Mouse (Mus musculus) embryonic fibroblast, embryonic 13.5 days (primary cell): ENCODE data around the gene Scp2. TPM values are rescaled to one million over a fixed set of nuclear protein-coding genes. Genes with fewer than 3 reads are reported as not detected.
A peak's percentile ranks its signal among the peaks of the same experiment; 100 is the strongest.

Experiments used
- H3K27ac ChIP-seq: 2 replicates; pipeline ENCODE4 v1.5.1; 2012; ENCODE audit warnings: low read length, control low read depth, inconsistent platforms; ENCODE audit not compliant: insufficient read depth
- H3K4me1 ChIP-seq: 2 replicates; pipeline ENCODE4 v1.6.1; 2011; ENCODE audit warnings: low read length; ENCODE audit not compliant: control insufficient read depth, insufficient read depth
- H3K4me3 ChIP-seq: 2 replicates; pipeline ENCODE4 v1.5.1; 2011; ENCODE audit warnings: mild to moderate bottlenecking, control low read depth, low read length; ENCODE audit not compliant: insufficient read depth
- CTCF ChIP-seq: IDR thresholded peaks from 2 replicates; pipeline ENCODE4 v1.5.1; 2011; ENCODE audit warnings: mild to moderate bottlenecking, control low read depth, low read length, moderate library complexity, borderline replicate concordance; ENCODE audit not compliant: insufficient read depth
- POLR2A ChIP-seq: IDR thresholded peaks from 2 replicates; pipeline ENCODE4 v1.6.1; 2011; ENCODE audit warnings: low read depth, mild to moderate bottlenecking, control low read depth, low read length, moderate library complexity
- polyA plus RNA-seq: library from polyadenylated mRNA; stranded (reverse); fragments of >200 nt; gene quantifications from 2 replicates; pipeline ENCODE4 v1.2.4, GENCODE M21; 2011; ENCODE audit warnings: low read depth; ENCODE audit not compliant: missing spikeins, insufficient read length

The Scp2 gene
- polyA plus RNA-seq, 1 experiment: 118 TPM

DNA sequence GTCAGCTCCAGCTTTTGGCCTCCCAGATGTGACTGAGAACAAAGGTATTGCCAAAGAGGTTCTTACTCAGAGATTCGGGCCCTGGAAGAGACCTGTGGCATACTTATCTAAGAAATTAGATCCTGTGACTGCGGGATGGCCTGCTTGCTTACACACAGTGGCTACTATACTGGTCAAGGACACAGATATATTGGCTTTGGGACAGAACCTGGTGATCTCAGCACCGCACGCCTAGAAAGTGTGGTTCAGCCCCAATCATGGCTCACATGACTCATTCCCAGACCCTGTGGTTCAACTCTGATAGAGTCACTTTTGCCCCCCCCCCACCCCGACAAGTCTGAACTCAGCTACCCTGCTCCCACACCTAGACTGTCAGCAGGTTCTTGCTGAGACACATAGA, 7.9 kb downstream of the Scp2 start:
- H3K27ac ChIP-seq: no peak overlapping the region
- H3K4me3 ChIP-seq: no peak overlapping the region
- TF ChIP-seq POLR2A (no peak), CTCF (no peak)
- H3K4me1 ChIP-seq: no peaks in the 10 kb centered on the region

DNA sequence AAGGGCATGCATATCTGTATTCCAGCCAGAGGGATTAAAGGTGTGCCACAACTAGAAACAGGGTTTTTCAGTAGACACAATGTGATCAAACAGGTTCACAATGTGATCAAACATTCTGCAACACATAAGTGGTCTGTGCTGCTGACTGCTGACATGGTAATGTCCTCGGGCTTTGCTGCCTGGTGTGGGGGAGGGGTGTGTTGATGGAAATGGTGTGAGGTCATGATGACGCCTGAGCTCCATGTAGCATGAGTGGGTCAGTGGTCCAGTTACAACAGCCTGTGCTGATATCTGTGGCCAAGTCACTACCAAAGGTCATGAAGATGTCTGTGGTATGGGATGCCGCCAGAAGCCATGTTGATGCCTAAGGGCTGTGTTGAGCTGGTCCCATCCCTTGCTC, 14.3 kb downstream of the Scp2 start:
- TF ChIP-seq CTCF (no peak), POLR2A (no peak)
- Histone ChIP-seq H3K27ac (no peak overlapping the region), H3K4me1 (no peaks in the 10 kb centered on the region), H3K4me3 (no peak overlapping the region)

DNA sequence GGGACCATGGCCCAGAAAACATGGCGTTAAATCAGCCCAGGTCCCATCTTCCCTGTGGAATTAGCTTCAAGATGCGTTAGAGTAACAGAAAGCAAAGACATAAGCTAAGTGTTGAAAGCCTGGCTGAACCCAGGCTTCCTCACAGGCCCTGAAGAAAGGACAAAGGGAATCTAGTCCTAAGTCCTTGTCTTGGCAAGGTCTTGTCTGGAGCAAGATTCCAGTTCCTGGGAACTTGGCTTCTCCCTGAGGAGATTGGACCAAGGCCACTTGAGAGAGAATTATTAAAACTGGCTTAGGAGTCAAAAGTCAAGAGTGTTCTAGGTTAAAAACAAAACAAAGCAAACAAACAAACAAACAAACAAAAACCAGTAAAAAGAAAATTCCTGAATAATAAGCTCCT, 16.5 kb downstream of the Scp2 start:
- Histone ChIP-seq H3K4me3 (no peak overlapping the region), H3K4me1 (no peaks in the 10 kb centered on the region), H3K27ac (no peak overlapping the region)
- no peak for TF ChIP-seq CTCF
- no peak for TF ChIP-seq POLR2A

DNA sequence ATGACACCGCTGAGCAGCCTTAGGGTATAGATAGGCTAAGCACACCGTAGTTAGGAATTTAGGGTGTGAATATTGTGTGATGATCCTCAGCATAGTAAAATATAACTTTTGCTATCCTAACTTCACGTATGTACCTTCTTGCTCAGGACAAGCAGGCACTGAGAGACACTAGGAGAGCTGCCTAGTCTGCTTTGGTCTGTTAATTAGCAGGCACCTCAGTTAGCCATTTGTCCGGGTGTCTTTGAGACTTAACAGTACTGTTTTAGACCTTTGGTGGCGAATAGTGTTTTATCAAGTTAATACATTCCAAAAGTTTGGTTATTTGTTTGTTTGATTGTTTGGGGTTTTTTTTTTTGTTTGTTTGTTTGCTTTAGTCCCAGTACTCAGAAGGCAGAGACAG, 17.3 kb downstream of the Scp2 start:
- Histone ChIP-seq H3K4me1 (no peaks in the 10 kb centered on the region), H3K4me3 (no peak overlapping the region), H3K27ac (no peak overlapping the region)
- TF ChIP-seq POLR2A (no peak), CTCF (no peak)

DNA sequence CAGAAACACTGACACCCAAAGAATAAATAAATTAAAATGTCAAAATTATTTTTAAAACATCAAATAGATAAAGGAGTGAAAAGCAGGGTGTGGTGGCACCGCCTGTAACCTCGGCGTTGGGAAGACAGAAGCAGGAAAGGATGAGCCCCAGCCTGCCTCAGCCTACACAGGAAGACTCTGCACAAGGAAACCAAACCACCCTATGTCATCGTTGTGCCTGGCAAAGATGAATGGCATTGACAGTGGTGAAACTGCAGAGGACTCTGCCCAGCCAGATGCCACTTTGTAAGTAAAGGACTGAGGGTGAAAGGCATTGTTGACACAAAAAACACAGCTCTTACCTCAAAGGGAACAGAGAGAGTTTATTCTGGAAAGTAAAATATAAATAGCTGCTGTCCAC, 18.5 kb downstream of the Scp2 start:
- no peak overlapping the region for H3K4me3 ChIP-seq
- no peak for TF ChIP-seq CTCF
- TF ChIP-seq POLR2A: no peak
- H3K27ac ChIP-seq: no peak overlapping the region
- H3K4me1 ChIP-seq: no peaks in the 10 kb centered on the region

DNA sequence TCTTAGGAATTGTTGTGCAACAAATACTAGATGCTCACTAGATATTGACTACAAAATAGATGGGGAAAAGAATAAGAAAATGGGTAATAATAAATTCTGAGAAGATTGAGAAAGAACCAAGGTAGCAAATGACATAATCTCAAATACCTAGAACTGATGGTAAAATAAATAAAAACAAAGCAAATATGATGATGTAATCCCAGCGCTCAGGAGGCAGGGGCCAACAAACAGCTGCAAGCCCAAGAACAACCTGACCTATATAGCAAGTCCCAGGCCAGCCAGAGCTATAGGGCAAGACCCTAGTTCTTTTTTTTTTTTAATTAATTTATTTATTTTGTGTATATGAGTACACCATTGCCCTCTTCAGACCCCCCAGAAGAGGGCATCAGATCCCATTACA, 20.7 kb downstream of the Scp2 start:
- Histone ChIP-seq H3K4me1 (no peaks in the 10 kb centered on the region), H3K27ac (no peak overlapping the region), H3K4me3 (no peak overlapping the region)
- TF ChIP-seq CTCF: no peak
- TF ChIP-seq POLR2A: no peak

DNA sequence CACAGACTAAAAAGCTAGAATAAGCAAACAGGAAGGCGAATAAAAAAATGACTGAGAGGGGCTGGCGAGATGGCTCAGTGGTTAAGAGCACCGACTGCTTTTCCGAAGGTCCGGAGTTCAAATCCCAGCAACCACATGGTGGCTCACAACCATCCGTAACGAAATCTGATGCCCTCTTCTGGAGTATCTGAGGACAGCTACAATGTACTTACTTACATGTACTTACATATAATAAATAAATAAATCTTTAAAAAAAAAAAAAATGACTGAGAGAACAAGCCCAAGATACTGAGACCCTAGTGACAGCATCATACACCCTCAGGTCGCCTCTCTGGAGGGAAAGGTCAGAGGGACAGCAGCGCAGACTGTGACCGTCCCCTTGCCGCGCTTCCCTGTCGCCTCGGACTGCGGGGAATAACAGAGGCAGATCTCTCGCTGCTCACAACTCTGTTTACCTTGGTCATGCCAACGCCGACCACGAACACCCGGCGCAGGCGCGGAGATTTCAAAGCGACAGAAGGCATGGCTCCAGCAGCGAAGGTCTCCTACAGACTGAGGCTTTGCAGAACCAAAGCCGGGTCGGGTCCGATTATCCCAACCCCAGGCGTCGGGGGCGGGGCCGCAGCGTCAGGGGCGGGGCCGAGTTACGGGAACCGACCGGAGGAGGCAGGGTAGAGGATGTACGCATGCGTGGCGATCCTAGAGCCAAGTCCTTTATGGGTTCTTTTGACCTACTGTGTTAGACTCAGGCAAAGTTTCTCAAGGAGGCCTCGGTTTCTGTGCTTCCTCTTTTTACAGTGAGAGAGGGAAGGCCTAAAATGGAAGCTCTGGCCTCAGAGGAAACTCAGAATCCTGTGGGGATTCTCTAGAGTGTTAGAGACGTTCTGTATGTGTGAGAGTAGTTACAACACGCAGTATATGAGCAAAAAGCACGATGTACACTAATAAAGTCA, 26.6 kb downstream of the Scp2 start:
- Histone ChIP-seq H3K4me3 (peak overlapping the region; percentile 70), H3K4me1 (no peaks in the 10 kb centered on the region), H3K27ac (peak overlapping the region; percentile 68)
- TF ChIP-seq POLR2A (peak; percentile 93), CTCF (no peak)

DNA sequence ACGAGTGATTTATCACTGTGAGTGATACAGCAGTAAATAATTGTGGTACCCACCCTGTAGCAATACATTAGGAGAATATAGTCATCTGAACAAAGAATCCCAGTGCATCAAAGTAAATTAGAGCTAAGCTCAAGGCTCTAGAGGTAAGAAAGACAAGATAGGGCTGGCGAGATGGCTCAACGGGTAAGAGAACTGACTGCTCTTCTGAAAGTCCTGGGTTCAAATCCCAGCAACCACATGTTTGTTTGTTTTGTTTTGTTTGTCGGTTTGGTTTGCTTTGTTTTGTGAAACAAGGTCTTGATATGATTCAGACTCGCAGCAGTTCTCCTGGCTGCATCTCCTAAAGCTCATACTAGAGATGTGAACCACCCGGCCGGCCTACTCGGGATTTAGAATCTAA, 27.3 kb downstream of the Scp2 start:
- Histone ChIP-seq H3K27ac (no peak overlapping the region), H3K4me1 (no peaks in the 10 kb centered on the region), H3K4me3 (no peak overlapping the region)
- TF ChIP-seq POLR2A: 0 out of 2 replicates have a peak, but pooled peaks have one; percentile 11
- no peak for TF ChIP-seq CTCF

DNA sequence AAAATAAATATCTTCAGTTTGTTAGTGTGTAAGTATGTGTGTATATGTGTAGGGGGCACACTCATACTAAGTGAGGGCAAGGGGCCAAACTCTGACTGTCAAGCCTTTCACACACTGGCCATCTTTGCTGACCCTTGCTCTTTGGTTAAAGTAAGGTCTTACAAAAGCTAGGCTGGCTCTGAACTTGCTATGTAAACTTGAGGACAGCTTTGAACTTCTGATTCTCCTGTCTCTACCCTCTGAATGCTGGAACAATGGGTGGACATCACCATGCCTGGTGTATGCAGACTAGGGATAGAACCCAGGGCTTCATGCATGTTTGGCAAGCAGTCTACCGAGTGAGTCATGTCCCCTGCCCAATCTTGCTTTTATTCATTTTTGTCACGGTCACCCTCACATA, 28.3 kb downstream of the Scp2 start:
- H3K4me3 ChIP-seq: no peak overlapping the region
- no peaks in the 10 kb centered on the region for H3K4me1 ChIP-seq
- no peak overlapping the region for H3K27ac ChIP-seq
- no peak for TF ChIP-seq CTCF
- TF ChIP-seq POLR2A: no peak

DNA sequence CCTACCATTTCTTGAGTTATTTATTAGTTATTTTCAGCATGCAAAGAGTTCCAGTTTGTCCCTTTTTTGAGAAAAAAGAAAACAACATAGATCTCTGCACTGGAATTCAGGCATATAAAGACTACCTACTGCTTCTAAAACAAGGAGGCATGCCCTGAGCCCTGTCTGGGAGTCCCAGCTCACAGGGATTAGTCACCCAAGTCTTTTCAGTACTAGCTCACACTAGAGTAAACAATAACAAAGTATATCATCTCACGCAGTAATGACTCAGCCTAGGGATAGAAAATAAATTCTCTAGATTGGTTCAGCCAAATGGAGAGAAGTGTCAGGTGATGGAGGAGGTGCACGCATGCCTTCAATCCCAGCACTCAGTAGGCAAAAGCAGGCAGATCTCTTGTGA, 34.1 kb downstream of the Scp2 start:
- Histone ChIP-seq H3K4me3 (no peak overlapping the region), H3K27ac (no peak overlapping the region), H3K4me1 (no peaks in the 10 kb centered on the region)
- TF ChIP-seq CTCF (no peak), POLR2A (no peak)

DNA sequence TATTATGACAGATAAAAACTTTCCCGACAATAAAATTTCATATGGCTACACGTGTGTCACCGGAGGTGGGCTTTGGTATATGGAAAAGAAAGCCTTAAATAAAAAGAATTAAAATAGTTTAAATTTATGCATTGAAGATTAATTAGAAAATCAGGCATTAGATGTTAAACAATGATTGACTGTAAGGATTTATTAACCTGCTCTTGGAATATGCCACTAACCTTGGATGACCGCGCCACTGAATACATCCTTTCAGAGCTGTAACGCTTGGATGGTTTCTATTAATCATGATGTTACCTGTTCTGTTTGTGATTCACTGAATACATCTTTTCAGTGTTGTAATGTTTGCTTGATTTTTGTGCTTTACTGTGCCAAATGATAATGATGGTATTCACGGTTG, 35.1 kb downstream of the Scp2 start:
- Histone ChIP-seq H3K4me3 (no peak overlapping the region), H3K4me1 (no peaks in the 10 kb centered on the region), H3K27ac (no peak overlapping the region)
- TF ChIP-seq CTCF (no peak), POLR2A (no peak)

DNA sequence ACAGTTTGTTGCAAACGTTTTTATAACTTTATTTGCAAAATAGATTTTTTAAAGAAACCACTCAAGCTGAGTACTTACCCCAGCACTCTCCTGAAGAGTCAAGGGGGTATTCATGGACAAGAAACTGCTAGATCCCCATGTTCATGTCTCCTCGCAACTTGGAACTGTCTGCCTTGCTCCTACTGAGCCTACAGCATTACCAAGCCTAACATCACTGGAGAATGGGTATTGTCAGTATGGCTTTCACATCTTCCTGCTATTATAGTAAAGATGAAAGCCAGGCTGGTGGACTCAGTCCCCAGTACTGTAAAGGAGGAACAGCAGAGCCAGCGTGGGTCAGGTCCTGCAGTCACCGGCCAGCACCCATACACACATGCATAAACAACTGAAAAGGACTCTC, 48.5 kb downstream of the Scp2 start, which contains the start of gene Podn:
Gene Podn, minus strand, starts transcription at position 101 of the 400 bp plus-strand sequence.
- H3K4me3 ChIP-seq: no peak within 1 kb of the TSS
- TF ChIP-seq POLR2A: no peak
- TF ChIP-seq CTCF: no peak

More for the DNA sequence above, 48.5 kb downstream of the Scp2 start, which contains the start of gene Podn:
- no peak within 1 kb of the TSS for H3K27ac ChIP-seq
- no peaks in the 10 kb centered on the region for H3K4me1 ChIP-seq
